Mouse (Mus musculus): ENCODE measurements around the gene Tspan14.

Gene Tspan14

DNA sequence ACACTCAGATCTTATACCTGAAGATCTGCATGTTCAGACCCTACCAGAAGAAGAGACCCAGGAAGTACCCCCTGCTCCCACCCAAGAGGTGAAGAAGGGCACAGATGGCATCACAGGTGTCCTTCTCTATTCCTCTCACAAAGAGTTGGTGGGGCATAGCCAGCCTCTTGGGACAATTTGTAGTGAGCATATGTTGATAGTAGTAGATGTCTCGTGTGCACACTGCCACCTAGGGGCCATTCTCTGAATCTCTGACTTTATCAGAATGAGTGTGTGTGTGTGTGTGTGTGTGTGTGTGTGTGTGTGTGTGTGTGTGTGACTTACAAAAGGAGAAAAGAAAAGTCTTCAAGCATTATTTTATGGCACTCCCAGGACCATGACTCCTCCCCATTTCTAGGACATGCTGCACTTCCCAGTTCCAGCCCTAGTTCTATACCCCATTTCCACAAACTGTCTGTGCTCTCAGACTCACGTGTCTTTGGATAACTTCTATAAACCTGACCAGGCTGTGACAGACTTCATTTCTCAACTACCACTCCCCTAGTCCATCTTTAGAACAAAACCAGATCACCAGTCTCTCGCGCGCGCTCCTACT lies 8.6 kb upstream of the Tspan14 start:
- no peak for DNase-seq (ENCODE audit: low spot score in 2 of 2)

DNA sequence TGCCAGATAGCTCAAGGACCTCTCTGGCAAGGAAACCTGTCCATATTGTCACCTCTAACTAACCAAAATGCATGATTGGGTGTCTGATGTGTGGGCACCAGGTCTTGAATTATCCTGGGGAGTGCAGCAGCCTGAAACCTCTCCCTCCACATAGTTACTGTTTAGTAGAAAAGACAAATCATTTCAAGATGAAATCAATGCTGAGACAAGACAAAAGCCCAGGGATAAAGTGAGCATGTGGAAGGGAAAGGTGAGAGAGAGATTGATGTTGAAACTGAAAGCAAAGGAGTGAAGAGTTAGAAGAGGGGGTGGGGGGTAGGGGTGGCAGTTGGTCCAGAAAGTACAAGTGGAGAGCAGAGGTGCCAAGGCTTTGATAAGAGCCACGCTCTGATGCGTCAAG lies 1.4 kb upstream of the Tspan14 start:
- DNase-seq (ENCODE audit: low spot score in 2 of 2), result no peak

DNA sequence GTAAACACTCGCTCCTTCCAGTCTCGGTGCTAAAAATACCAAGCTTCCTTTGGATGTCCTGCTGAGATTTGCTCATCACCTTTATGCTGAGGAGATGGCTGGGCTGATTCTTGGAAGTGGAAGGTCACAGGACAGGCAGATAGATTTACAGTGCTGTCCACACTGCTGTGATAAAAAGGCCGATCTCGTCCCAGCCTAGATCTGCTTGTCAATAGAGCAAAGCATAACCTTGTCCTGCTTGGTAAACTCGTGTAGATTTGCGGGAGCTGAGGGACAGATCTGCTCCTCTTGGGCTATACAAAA lies 942 bp upstream of the Tspan14 start:
- no peak for DNase-seq (ENCODE audit: low spot score in 2 of 2)

DNA sequence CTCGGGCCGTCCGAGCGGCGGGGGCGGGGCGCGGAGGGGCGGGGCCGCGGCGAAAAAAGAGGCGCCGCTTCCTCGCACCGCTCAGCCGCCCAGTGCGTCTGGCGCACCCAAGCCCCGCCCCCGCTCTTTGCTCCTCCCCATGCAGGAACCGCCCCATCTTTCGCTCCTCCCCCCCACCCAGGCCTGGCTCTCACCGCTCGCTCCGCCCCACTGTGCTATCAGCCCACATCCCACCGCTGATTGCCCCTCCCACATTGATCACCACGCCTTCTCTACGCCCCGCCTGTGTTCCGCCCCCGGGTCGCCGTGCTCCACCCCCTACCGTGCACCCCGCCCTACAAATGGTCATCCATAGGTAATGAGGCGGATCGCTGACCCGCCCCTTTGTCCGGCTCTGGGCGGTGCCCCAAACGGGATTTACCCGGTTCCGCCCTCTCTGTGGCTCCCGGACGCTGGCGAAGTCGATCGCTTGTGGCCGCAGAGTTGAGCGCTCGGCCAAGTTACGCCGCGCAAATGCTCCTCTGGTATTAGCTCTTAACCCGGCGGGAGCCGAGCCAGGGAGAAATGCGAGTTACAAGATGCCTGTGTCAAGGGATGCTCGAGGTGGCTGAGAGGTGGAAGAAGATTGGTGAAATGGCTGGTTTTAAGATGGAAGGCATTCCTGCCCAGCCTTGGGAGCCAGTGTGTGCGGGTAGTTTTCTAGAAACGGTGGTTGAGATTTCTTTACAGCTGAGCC lies 423 bp upstream of the Tspan14 start:
- peak; percentile 99 for DNase-seq (ENCODE audit: low spot score in 2 of 2)

DNA sequence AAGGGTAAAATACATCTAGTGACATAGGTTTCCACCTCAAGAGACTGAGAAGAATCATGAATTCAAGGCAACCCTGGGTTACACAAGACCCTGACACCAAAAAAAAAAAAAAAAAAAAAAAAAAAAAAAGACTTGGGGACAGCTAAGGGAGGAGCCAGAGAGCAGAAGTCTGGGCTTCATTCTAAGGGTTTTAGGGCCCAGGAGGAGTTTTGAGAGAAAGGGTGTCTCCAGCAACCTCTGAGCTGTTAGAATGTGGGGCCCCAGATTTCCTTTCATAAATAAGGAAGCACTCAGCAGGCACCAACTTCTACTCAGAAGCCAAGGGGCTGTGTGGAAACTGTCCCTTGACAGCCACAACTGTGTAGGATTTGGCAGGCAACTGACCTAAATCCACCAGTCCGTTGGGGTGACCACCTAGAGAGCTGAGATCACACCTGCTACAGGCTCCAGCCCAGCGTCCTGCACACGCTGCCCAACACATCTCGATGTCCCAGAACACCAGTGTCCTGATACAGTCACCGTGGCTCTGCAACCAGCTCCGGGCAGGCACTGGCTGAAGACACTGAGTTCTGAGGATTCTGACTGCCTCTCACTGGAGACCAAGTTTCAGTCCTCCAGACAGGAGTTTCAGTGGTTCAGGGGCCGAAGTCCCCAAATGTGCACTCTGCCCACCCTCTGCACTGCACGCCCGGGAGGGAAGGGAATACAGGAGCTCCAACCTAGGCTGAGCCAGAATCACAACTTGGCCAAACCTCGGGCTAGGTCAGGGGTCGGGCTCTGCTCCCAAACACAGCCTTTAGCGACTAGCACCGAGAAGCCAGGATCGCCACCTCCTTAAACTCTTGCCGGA lies 875 bp downstream of the Tspan14 start:
- DNase-seq (ENCODE audit: low spot score in 2 of 2), result no peak

DNA sequence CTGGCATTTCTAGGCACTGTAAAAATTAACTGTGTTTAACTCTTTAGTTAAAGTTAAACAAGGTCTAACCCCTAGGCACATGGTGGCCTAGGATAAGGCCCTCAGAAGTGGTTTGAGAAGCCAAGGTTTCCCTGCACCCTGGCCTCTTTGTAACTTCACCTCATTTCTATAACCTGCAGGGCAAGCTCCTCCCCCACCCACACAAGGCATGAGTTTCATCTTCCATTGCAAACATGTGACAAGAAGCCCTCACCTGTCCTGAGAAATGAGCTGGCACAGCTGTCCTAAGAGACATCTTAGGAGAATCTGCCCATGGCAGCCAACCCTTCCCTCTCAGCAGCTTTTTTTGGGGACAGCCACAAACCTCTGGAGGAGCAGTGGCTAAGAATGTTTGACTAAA lies 1.7 kb downstream of the Tspan14 start:
- DNase-seq (ENCODE audit: low spot score in 2 of 2), result no peak

DNA sequence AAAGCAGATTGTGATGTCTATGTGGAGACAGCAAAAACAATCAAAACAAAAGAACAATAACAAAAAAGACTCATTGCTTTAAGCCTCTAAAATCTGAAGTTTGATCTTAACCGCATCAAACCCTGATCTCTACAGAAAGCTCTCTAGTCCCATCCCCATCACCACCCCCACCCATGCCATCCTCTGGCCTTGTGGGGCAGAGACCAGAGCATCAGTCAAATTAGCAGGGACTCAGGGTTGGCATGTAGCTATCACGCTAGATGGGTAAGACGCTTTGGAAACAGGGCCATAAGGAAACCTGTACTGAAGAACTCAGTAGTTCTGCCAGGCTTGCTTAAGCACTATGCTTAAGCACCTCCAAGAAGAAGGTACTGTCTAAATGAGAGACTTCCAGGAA lies 2.4 kb downstream of the Tspan14 start:
- DNase-seq (ENCODE audit: low spot score in 2 of 2), result no peak

DNA sequence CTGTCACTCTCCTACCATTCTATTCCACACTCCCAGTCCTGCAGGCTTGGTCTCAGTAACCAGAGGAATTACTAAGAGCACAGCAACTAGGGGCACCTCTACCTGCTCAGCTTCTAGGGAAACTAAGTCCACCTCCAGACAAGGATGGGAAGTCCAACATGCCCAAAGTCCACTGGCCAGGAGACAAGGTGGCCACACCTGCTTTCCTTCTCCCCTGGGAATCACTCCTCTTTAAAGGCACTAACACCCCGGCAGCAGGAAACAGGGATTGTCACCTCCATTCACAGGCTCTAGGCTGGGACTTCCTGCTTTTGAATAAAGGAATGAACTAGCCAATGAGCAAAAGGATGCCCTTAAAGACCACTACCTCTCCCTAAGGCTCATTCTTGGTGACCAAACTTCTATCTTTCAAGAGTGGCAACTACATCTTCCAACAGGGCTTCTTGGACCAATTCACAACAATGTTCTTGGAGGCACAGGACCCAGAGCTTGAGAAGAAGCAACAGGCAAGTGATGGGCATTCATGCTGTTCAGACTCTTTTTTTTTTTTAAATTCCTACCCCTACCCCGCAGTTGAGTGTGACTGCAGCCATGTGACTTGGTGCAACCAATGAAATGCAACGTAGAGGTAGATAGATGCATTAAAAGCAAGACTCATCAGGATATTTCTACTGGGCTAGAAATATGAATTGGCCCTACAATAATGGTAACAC lies 3.0 kb downstream of the Tspan14 start:
- no peak for DNase-seq (ENCODE audit: low spot score in 2 of 2)

DNA sequence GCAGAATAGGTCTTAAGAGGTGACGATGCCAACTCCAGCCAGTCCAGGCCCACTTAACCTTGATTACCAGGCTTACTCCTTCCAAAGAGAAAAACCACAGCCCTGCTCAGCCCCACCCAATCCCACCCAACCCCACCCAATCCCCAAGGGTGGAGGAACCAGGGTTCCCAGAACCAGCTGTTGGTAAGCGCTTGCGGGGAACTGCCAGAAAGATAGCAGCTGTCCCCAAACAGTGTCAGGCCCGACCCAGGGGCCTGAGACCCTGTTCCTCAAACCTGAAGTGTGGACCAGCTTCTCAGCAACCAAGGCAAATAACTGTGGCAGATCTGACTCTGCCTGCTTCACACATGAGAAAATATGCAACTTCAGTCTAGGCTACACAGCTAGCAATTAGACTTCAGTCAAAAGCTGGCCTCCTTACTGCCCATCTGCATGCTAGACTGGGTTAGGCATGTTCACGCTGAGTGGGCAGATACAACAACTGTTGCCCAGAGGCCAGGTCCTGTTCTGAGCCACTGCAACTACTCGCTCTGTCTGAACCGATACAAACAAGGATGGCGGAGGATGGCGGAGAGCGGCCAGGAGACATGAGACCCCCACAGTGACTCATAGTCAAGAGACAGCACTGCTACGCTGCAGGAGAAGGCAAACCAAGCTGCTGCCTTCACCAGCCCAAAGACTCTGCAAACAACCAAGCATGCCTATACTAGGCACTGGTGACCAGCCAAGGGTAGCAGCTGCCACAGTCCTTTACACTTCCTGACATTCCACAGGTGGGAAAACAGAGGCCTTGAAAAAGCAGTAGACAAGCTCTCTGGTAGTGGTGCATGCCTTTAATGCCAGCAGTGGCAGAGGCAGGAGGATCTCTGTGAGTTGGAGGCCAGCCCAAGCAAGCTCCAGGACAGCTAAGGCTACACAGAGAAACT lies 4.0 kb downstream of the Tspan14 start:
- no peak for DNase-seq (ENCODE audit: low spot score in 2 of 2)

DNA sequence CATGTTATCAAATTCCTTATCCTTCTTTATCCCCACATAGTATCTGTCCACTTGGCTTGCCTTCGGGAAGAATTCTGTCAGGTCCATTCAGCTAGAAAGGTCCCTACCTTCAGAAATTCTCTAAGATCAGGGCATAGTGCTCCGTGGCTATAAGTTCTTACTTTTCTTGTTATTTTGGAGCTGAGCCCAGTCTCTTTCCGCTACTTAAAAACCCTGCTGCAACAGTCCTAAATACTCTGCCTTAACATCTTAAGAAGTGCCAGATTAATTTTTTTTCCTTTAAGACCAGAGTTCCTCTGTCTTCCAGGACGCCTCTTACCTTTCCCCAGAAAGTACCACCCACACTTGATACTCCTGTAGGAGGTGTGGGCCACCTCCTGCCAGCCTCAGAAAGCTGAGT lies 6.4 kb downstream of the Tspan14 start:
- no peak for DNase-seq (ENCODE audit: low spot score in 2 of 2)

DNA sequence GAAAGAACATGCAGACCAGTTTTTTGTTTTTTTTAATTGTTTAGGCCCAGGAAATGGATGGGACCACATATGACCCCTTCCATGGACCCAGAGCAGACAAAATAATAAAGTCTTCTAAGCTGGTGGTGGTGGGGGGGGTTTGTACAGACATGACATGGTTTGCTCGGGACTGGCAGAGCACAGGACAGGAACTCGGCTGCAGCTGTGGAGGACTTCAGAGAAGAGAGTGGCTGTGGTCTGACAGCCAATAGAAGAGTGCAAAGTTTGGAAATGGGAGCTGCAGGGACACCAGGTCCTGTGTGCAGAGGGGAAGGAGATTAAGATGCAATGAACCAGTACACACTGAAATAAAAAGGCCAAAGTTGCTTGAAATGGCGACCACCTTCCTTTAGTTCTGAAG lies 7.0 kb downstream of the Tspan14 start:
- DNase-seq (ENCODE audit: low spot score in 2 of 2), result no peak

DNA sequence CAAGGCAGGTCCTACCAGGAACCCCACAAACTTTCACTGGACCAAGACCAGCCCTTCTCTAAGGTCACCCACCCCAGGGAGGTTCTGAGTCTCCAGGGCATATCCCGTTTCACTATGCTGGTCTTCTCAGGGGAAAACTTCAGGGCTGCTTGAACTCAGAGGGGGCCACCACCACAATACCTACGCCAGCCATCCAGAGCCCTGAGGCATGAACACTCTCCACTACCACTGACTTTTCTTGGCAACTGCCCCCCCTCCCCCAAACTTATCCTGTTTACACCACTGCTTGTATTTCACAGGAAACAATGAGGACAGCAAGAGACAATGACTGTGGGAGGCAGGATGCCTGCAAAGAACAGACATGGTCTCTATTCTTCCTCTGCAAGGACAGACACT lies 7.6 kb downstream of the Tspan14 start:
- no peak for DNase-seq (ENCODE audit: low spot score in 2 of 2)

DNA sequence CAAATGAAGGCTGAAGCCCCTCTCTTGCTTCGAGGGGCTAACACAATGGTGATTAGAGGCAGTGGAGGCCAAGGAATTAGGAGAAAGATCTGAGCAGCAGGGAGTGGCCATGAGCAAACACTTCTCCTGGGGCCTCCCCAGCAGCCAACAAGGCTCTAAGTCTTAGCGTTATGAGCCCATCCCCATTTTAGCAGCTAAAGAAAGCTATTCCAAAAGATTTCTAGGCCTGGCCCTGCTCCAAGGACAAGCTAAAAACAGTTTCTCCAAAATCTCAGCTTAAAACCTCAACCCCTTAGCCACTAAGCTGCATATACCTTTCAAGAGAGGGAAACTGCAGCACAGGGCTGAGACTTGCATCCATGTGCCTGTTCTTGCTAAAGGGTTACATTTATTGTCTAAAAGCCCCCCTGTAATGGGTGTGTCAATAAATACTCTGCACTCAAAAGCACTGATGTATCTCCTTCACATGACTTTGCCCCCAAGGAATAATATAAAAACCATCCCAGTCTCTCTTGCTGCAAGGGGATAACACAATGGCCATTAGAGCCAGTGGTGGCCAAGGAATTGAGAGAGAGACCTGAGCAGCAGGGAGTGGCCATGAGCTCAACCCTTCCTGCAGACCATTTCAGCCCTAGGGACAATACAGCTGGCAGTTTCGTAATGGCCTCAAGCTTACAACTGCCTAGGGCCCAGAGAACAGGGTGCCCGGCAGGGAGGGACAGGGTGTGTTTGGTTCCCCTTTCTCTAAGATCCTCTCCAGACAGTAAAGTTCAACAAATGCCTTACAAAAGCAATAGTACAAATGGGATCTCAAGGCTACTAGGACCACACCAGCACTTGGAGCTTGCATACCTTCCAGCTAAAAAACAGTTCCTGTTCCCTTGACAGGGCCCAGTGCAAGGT lies 8.3 kb downstream of the Tspan14 start:
- no peak for DNase-seq (ENCODE audit: low spot score in 2 of 2)

DNA sequence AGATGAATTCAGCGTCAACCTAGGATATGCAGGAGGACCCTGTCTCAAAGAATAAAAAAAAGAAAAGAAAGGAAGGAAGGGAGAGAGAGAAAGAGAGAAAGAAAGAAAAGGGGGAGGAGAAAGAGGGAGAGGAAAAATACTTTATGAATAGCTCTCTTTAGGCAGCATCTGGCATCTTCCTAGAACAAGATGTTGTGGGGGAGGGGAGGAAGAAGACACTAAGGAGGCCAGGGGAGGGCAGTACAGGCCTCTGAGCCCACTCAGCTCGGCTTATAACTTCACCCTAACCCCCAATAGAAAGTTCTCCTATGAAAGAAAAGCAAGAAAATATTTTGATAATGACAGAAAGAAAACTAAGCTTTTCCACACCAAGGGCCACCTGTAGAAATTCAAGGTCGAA lies 9.0 kb downstream of the Tspan14 start:
- no peak for DNase-seq (ENCODE audit: low spot score in 2 of 2)

DNA sequence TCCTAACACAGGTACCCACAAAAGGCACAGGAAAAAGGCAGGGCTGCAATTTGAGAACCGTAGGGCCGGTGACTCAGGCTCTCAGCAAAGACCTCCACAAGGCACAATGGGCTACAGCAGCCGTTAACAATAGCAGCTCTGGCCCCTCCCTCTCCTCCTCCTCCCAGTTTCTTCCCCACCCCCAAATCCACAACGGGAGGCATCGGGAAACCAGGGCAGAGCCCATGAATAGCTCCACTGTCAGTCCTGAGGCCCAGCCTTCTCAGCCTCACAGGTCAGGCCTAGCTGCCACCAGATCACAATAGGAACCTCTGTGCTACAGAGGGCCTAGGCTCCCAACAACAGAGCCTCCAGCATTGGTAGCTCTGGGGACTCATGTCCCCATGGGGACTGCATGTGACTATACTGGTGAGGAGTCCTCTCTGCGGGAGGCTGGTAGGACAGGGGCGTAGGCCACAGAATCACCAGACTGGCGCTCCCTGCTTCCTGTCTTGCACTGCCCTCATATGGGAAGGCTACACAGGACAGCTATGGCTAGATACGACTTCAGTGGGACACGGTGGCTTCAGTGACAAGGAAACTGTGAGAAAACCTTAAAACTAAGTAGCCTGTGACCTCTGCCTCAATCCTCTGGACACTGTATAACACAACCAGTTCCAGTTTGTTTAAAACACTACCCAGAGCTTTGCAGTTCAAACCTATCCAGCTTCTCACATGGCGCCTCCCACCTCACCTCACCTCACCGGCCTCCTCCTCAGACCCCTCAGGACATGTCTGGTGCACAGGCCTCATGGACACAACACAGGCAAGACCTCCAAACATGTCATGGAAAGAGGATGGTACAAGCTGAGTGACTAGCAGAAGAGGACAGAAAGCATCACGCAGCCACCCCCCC lies 10.1 kb downstream of the Tspan14 start:
- DNase-seq (ENCODE audit: low spot score in 2 of 2), result no peak

DNA sequence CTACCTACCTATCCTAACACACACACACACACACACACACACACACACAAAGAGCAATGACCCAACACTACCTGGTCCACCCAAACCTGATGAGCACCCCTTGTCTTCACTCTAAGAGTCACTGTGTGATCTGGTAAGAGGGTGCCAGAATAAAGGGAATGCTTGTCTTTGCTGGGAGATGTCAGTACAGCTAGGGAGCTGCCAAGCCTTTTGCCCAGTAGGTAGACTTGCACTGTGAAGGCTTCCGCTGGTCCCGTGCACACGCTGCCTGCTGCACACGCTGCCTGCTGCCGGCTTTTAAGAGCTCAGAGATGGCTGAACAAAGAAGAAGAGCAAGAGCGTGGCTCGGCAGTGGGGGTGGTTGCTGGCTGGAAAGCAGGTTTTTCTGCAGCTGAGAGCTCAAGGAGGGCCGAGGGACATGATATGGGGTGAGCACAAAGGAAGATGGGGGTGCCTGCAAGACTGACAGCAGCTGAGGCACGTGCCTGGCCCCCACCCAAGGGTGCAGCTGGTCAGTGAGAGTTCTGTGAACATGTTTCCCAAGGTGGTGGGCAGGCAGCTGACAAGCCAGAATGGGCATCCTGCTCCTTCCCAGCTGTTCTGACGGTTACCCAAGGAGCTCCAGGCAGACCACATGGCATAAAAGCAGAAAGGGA lies 10.9 kb downstream of the Tspan14 start:
- DNase-seq (ENCODE audit: low spot score in 2 of 2), result no peak

DNA sequence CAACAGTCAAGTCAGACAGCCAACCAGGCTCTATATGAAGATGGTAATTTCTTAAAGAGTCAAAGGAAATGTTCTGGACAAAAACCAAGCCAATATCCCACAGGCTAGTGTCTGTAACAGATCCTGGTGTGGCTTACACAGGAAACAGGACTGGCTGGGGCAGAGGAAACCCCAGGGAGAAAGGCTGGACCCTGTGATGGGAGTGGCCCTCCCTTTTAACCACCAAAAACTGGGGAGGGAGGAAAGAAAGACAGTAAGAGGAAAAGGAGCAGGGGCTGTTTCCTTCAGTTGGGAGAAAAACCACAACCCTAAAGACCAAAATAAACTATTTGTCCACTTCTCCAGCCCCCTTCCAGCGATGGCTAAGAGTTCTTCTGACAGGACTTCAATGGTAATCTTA lies 11.5 kb downstream of the Tspan14 start:
- no peak for DNase-seq (ENCODE audit: low spot score in 2 of 2)

DNA sequence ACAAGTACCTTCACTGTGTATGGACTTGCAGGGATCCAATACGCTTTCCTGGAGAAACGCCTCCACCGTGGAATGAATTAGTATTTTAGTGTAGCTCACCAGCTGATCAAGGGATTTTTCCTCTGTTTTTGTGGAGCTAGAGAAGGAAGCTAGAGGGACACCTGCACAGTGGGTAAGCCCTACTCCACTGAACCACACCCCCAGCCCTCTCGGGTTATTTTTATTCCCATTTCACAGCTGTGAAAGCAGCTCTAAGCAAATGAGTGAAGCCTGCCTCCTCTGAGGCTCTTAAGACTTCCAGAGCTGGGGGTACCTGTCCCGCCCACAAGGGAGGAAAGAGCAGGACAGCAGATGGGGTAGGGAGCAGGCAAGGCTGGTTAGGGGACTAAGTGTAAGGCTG lies 13.2 kb downstream of the Tspan14 start:
- no peak for DNase-seq (ENCODE audit: low spot score in 2 of 2)

DNA sequence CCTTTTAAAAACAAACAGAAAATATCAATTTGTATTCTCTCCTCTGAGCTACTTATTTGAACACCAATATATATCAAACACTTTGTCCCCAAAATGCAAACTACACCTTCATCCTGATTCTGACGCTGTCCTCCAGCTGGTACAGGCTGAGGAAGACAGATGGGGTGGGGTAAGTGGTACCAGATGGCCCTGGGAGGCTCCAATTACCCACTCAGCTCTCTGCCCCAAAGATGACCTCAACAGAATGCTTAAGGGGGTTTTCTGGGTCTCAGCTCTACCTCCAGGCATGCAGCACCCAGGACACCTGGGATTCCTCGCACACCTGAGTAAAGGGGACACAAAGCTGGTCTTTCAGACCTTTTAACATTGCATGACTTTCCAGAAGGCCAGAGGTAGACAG lies 13.9 kb downstream of the Tspan14 start:
- DNase-seq (ENCODE audit: low spot score in 2 of 2), result no peak
